Mouse (Mus musculus): ENCODE measurements around the gene Med25.

The Med25 gene

GRCm38 (mm10) chr7:44863210-44863609 lies 29.3 kb downstream of the Med25 start:
- no peak for DNase-seq (ENCODE audit: low spot score)

- DNase-seq (ENCODE audit: low spot score) = no peak
These were observed 30.1 kb downstream of the Med25 start for GRCm38 (mm10) chr7:44862434-44862833.

- no peak for DNase-seq (ENCODE audit: low spot score)
These were observed 31.1 kb downstream of the Med25 start for GRCm38 (mm10) chr7:44861429-44861816.

- DNase-seq (ENCODE audit: low spot score) = no peak
These were observed 31.7 kb downstream of the Med25 start for GRCm38 (mm10) chr7:44860576-44861428.

- DNase-seq (ENCODE audit: low spot score) = no peak
These were observed 32.6 kb downstream of the Med25 start for GRCm38 (mm10) chr7:44859896-44860295.

- no peak for DNase-seq (ENCODE audit: low spot score)
These were observed 34.6 kb downstream of the Med25 start for GRCm38 (mm10) chr7:44857905-44858304.

- DNase-seq (ENCODE audit: low spot score) = peak; percentile 93
These were observed 35.4 kb downstream of the Med25 start, which contains the start of gene Pnkp for GRCm38 (mm10) chr7:44857042-44857552. Gene Pnkp, plus strand, starts transcription at chr7:44857139.

- DNase-seq (ENCODE audit: low spot score) = no peak
These were observed 36.1 kb downstream of the Med25 start for GRCm38 (mm10) chr7:44856265-44856916.

GRCm38 (mm10) chr7:44855036-44855435 lies 37.5 kb downstream of the Med25 start:
- no peak for DNase-seq (ENCODE audit: low spot score)

GRCm38 (mm10) chr7:44854356-44855031 lies 38.0 kb downstream of the Med25 start:
- no peak for DNase-seq (ENCODE audit: low spot score)

- DNase-seq (ENCODE audit: low spot score) = no peak
These were observed 38.7 kb downstream of the Med25 start for GRCm38 (mm10) chr7:44853596-44854355.

GRCm38 (mm10) chr7:44853065-44853464 lies 39.4 kb downstream of the Med25 start:
- DNase-seq (ENCODE audit: low spot score) = no peak

GRCm38 (mm10) chr7:44852259-44853027 lies 40.1 kb downstream of the Med25 start:
- DNase-seq (ENCODE audit: low spot score) = no peak

GRCm38 (mm10) chr7:44851625-44852234 lies 40.8 kb downstream of the Med25 start:
- no peak for DNase-seq (ENCODE audit: low spot score)

- DNase-seq (ENCODE audit: low spot score) = no peak
These were observed 41.5 kb downstream of the Med25 start for GRCm38 (mm10) chr7:44850789-44851624.

GRCm38 (mm10) chr7:44850146-44850545 lies 42.4 kb downstream of the Med25 start:
- DNase-seq (ENCODE audit: low spot score) = no peak

GRCm38 (mm10) chr7:44849416-44850111 lies 42.9 kb downstream of the Med25 start:
- peak; percentile 94 for DNase-seq (ENCODE audit: low spot score)

- peak; percentile 100 for DNase-seq (ENCODE audit: low spot score)
These were observed 43.7 kb downstream of the Med25 start, which contains the start of the genes Akt1s1 and Tbc1d17 for GRCm38 (mm10) chr7:44848561-44849415. Gene Akt1s1, plus strand, starts transcription at chr7:44848991. Gene Tbc1d17, minus strand, starts transcription at chr7:44849079.
